Mouse (Mus musculus) skeletal muscle tissue, adult 2 months (tissue): Measurements from ENCODE around the gene Med25.

Experiments used
- DNase-seq: peaks from one replicate; pipeline ENCODE4 v3.0.0-alpha.2; 2012; ENCODE audit warnings: low read depth, low spot score

The Med25 gene

DNA sequence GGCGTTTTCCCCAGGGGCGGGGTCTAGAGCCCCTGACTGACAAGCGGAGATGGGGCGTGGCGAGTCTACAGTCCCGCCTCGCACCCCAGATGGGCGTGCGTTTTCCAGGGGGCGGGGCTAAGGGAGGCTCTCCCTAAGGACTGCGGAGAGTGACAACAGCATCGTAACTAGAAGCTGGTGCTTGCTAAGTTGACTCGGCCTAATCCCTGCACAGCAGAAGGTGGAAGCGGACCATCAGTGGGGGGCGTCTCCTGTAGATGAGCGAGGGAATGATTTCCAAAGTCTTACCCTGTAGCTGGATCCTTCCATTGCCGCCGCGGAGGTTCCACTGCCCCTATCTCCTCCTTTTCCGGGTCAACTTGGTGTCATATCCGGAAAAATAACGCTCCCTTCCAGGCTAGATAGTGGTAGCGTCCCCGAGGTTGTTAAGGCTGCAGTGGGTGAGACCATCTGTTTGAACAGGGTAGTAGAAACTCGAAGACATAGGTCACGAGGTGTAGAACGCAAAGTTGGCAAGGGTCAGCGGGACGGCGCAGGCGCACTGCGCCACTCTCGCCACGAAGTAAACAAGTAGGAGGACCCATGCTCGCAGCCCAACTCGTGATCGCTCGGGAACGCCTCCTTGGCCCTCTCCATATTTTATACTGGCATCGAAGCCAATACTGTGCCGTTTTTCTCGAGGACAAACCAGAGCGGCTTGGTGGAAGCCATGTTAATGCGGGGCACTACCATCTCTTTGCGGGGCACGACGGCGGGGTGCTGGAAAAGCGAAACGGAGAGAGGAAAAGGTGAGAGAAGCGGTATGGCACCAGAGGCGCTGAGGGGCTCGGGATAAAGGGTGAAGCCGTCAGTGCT, 43.7 kb downstream of the Med25 start, which contains the start of the genes Akt1s1 and Tbc1d17:
Gene Akt1s1, plus strand, starts transcription at position 431 of the 855 bp plus-strand sequence.
Gene Tbc1d17, minus strand, starts transcription at position 519 of the 855 bp plus-strand sequence.
- peak; percentile 100 for DNase-seq

DNA sequence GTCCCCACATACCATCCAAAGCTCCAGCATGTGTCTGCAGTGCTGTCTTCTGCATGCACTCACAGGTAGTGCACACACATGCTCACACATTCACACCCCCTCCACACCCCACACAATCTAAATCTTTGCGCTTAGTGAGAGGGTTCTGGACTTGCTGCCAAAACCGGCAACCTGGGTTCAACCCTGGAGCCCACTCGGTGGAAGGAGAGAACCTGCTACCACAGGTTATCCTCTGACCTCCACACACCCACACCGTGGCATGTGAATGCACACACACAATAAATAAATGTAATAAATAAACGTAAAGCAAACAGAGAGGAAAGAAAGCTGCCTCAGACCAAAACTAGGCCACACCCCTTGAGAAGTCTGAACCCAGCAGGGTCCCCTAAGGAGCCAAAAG, 44.7 kb downstream of the Med25 start:
- DNase-seq: no peak

DNA sequence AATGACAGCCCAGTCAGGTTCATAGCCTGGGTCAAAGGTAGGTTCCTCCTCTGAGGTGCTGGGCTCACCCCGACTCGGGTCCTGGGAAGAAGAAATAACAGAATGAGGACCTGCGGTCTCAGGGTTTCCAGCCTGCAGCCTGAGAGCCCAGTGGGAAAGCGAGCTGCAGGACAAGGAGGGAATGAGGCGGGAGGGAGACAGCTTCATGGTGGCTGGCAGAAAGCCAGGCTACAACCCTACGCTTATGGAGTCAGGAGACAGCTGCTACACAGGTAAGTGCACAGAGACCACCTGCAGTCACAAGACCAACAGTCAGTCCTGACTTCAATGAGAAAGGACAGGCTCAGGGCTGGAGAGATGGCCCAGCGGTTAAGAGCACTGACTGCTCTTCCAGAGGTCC, 45.7 kb downstream of the Med25 start:
- no peak for DNase-seq

DNA sequence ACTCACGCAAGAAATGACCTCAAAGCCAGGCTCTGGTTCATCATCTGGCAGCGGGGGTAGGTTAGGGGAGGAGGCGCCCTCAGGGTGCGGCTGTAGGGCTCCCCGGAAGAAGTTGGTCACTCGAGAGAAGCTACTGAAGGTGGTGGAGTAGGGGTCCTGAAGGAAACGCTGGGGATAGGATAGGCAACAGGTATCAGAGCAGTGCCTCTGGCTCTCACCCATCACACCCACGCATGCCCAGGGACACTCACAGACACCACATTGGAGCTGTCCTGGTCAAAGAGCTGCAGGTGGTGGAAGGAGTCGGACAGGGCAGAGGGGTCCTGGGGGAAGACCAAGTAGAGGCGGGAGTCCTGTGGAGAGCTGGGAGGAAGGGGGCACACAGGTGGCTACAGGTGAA, 47.5 kb downstream of the Med25 start:
- DNase-seq: no peak

DNA sequence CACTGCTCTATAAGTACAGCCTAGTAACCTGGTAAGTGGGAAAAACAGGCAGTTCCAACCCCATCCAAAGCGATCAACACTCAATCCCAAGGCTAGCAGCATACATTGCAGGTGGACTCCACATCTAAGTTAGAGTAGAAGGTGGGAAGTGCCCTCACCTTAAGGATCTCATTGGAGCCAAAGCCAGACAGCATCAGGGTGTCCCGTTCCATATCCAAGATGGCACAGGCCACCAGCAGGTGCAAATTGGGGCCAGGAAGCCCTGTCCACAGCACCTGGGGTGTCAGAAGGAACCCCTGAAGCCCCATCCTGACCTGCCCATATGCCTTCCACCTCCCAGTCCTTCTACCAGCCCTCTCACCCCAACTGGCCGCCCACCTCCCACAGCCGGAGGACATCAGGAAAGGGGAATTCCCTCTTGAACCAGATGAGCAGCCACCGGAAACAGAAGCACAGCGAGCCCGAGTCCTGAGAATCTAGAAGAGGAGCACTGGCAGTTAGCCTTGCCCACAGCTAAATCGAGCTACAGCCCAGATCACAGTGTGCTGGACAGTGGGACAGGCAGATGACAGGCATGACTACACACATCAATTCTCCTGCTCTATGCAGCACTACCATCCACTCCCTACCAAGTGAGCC, 50.6 kb downstream of the Med25 start:
- DNase-seq: no peak

- DNase-seq: no peak
These were observed 52.1 kb downstream of the Med25 start for GRCm38 (mm10) chr7:44840426-44840825.

DNA sequence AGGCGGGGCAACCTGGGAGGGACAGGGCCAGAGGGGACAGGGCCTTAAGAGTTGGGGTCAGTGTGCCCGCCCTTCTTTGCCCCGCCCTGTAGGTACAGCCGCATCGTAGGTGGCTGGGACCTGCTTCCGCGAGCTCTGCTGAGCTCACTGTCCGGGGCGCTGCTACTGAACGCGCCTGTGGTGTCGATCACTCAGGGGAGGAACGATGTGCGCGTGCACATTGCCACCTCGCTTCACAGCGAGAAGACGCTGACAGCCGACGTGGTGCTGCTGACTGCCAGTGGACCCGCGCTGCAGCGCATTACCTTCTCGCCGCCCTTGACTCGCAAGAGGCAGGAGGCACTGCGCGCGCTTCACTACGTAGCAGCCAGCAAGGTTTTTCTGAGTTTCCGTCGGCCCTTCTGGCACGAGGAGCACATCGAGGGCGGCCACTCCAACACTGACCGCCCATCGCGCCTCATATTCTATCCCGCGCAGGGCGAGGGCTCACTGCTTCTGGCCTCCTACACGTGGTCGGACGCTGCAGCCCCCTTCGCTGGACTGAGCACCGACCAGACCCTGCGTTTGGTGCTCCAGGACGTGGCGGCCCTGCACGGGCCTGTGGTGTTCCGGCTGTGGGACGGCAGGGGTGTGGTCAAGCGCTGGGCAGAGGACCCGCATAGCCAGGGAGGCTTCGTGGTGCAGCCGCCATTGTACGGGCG, 52.9 kb downstream of the Med25 start:
- no peak for DNase-seq

- no peak for DNase-seq
These were observed 53.4 kb downstream of the Med25 start for GRCm38 (mm10) chr7:44839171-44839490.

DNA sequence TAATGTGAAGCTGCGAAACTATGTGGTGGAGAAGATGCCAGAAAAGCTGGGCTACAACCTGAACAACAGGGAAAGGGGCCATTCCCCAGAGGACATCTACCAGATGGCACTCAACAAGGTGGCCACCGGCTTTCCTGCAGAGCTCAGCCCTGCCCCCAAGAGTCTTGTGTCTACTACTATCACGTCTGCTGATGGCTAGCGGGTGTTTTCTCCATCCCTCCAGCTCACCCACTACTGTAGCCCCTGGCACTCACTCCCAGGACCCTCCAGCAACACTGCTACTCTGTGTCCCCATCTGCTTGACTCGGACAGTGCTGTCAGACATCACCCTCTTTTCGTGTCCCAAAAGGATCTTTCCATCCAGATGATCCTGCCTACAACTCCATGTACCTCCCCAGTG, 54.4 kb downstream of the Med25 start:
- DNase-seq: no peak

- DNase-seq: peak; percentile 82
These were observed 56.0 kb downstream of the Med25 start for GRCm38 (mm10) chr7:44836423-44837053.

GRCm38 (mm10) chr7:44836016-44836404, 56.5 kb downstream of the Med25 start:
- DNase-seq: no peak

DNA sequence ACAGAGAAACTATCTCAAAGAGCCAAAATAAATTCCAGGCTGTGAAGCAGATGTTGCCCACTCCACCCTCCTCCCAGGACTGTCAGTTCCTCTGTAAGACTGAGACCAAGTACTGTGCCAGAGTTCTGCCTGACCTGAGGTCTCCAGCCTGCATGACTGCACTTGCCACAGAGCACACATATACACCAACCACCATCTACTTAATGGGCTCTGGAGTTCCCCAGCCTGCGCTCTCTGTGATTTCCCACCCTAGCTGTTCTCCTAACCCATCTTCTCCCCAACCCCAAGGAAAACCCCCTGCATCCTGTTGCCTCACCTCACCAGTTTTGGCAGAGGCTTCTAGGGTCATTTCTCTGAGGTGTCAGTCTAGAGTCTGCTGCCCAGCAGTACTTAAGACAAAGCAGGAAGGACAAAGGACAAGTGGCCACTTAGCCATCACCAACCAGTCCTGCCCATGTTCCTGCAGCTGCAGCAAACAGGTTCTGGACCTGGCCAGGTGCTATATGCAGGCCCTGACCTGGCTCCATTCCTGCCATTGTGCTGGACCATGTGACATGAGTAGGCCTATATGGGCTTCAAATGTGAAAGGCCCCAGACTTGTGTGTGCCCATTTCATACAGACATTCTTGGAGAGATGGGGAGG, 57.0 kb downstream of the Med25 start:
- no peak for DNase-seq

GRCm38 (mm10) chr7:44832763-44833162, 59.7 kb downstream of the Med25 start:
- DNase-seq: no peak

- no peak for DNase-seq
These were observed 63.8 kb downstream of the Med25 start for GRCm38 (mm10) chr7:44828706-44829105.

- DNase-seq: no peak
These were observed 65.7 kb downstream of the Med25 start for GRCm38 (mm10) chr7:44826771-44827170.
